Mouse (Mus musculus): ENCODE data around the gene Lrrc10.
A peak's percentile ranks its signal among the peaks of the same experiment; 100 is the strongest.
"Not testable (repeated sequence)": the region's sequence is repeated elsewhere in the genome, so short reads cannot be mapped to it uniquely, and the experiment has no call there.

The Lrrc10 gene

DNA sequence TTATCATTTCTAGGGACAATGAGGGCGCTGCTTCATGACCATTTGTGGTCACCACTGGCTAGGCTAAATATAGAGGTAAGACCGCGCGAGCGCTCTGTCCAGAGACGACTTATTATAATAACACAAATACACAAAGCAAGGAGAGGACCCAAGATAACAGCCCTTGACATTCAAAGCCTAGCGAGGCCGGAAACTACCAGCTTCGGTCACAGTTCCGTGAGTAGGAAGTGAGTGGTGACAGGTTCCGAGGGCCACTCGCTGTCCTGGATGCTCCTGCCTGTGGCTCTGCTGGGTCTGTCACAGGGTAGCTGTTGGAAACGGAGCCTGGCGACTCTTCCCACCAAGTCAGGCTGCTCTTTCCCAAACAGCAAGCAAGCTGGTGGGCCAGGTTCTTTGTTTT is 2.8 kb upstream of the Lrrc10 start:
- DNase-seq (ENCODE audit: extremely low read depth, insufficient read length, low spot score), result no peak

DNA sequence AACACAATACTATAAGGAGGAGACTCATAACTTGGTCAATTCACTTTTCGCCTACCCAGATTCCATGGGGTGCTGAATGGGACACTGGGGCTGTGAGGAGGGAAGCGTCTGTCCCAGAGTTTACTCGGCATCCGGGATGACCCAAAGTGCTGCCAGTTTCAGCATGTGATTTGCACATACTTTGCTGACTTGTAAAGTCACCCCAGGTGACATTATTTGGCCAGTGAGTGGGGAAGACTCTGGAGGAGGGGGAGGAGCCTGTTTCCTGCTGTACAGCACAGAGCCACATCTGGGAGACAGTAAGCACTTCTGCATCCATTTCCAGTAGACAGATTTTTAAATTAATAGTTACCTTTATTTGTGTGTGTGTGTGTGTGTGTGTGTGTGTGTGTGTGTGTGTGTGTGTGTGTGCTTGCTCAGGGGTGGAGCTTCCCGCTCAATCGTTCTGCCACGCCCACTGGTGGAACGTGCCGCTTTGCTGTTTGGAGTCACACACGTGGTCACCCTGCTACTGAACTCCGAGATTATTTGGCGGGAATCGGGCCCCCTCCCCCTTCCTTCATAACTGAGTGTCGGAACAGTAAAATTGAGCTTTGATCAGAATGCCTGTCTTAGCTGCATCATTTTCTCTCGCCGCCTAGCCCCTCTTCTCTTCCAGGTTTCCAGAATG is 1.5 kb upstream of the Lrrc10 start:
- DNase-seq (ENCODE audit: extremely low read depth, insufficient read length, low spot score), result not testable (repeated sequence)

GRCm38 (mm10) chr10:117049253-117049652 is 4.1 kb downstream of the Lrrc10 start:
- no peak for DNase-seq (ENCODE audit: extremely low read depth, insufficient read length, low spot score)

GRCm38 (mm10) chr10:117049961-117050597 is 4.9 kb downstream of the Lrrc10 start:
- DNase-seq (ENCODE audit: extremely low read depth, insufficient read length, low spot score), result no peak

GRCm38 (mm10) chr10:117055668-117056067 is 10.5 kb downstream of the Lrrc10 start:
- no peak for DNase-seq (ENCODE audit: extremely low read depth, insufficient read length, low spot score)

- no peak for DNase-seq (ENCODE audit: extremely low read depth, insufficient read length, low spot score)
Measured at GRCm38 (mm10) chr10:117062894-117063253, 17.7 kb downstream of the Lrrc10 start.

DNA sequence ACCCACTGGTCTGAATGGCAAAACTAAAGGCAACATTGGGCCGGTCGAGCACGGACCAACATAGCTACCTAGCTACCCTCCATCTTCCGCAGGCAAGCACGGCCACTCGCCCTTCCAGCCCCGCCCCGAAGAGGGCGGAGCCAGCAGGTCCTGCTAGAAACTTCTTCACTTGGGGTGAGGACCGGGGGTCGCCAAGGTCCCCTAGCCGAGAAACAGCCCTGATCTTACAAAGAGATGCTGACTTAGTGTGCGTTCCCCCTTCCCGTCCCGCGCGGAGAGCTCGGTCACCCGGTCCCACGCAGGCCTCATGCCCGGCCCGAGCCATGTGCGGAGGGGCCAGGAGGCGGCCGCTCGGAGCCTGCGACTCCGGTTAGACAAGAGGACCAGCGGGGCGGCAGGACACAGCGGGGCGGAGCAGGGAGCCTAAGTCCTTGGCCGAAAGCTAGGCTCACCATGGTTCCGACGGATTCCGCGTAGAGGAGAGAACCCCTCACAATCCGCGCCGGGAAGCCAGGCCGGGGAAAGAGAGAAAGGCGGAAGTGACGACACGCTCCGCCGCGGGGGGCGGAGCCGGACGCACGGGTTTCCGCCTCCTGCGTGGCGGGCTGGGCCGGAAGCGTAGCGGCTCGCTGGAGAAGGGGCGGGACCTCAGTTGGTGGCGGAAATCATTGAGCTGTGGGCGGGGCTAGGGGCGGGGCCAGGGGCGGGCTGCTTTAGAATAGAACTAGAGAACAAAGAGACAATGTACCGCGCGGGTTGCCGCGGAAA is 18.3 kb downstream of the Lrrc10 start, which contains the start of gene Cct2:
Cct2 (minus strand) TSS at position 561 of the 768 bp plus-strand sequence.
- peak; percentile 98 for DNase-seq (ENCODE audit: extremely low read depth, insufficient read length, low spot score)

DNA sequence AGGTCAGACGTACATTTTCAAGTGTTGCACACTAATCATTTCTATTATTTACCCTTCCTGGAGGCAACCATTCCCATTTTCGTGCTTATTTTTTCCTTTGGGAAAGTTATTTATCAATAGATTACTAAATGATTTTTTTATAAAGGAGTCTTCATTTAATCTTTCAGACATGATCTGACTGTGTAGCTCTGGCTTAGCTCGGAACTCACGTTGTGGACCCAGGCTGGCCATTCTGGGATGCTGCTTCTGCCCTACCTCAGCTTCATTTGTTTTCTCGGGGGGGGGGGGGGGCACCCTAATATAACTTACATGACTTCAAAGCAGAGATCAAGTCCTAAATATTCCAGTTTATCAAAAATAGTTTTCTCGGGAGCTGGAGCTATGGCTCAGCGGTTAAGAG is 18.9 kb downstream of the Lrrc10 start:
- no peak for DNase-seq (ENCODE audit: extremely low read depth, insufficient read length, low spot score)

DNA sequence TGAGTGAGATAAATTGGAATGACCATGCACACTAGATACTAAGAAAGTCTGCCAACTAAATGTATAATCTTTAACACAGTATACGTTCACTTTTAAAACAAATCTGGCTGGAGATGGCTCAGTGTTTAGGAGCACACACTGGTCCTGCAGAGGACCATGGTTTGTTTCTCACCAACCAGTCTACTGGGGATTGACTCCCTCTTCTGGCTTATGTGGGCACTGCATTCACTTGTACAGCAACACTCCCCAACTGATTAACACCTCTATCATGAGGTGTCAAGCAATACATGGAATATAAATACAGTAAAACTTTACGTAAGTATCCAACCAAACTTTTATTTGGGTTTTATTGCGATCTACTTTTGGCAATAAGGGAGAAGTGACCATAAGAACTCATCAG is 24.0 kb downstream of the Lrrc10 start:
- no peak for DNase-seq (ENCODE audit: extremely low read depth, insufficient read length, low spot score)

GRCm38 (mm10) chr10:117072191-117072888 is 27.2 kb downstream of the Lrrc10 start:
- DNase-seq (ENCODE audit: extremely low read depth, insufficient read length, low spot score), result no peak

DNA sequence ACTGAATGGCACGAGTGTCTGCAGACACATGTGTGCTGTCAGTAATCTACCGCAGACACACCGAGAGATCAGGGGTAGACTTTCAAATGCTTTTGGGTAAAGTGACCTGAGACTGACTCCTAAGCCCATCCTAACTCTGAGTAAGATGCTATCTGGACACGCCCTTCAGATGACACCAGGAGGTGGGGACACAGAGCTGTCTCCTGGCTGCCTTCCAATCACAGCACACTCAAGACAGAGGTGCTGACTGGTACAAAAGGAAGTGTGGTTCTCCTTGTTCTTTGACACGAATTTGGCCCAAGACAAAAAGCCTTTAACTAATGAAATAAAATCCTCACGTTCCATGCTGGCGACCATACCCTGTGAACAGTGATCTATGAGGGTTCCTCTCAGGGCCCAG is 28.0 kb downstream of the Lrrc10 start:
- no peak for DNase-seq (ENCODE audit: extremely low read depth, insufficient read length, low spot score)

- DNase-seq (ENCODE audit: extremely low read depth, insufficient read length, low spot score), result no peak
Measured at GRCm38 (mm10) chr10:117078284-117078683, 33.1 kb downstream of the Lrrc10 start.

DNA sequence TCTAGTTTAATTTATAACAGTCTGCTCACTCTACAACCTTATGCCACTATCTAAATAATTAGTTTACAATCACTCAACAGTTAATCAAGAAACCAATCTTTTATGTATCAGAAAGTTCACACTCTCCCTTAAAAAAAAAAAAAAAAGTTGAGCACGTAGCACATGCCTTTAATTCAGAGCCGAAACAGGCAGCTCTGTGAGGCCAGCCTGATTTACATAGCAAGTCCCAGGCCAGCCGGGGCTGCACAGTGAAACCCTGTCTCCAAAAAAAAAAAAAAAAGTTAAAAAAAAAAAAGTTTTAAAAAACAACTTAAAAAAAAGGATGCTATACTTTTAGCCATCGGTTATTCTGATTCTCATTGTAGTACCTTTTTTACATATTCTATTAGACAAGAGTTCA is 36.2 kb downstream of the Lrrc10 start:
- no peak for DNase-seq (ENCODE audit: extremely low read depth, insufficient read length, low spot score)

DNA sequence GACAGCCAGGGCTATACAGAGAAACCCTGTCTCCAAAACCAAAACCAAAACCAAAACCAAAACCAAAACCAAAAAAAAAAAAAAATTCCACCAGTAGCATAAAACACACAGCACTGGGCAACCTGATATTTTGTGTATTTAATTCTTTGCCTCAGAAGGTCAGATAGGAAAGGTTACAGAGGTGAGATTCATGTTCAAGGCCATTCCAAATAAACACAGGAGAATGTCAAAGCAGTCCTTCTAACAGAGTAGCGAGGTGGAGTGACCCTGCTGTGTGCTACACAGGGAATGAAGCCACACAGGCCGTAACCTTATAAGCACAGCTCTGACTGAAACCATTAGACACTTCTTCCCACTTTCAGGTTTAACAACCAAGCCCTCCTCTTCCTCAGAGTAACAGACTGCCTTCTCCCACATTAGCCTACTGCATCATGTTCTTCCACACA is 36.8 kb downstream of the Lrrc10 start:
- DNase-seq (ENCODE audit: extremely low read depth, insufficient read length, low spot score), result no peak

- DNase-seq (ENCODE audit: extremely low read depth, insufficient read length, low spot score), result no peak
Measured at GRCm38 (mm10) chr10:117089628-117090027, 44.5 kb downstream of the Lrrc10 start.

DNA sequence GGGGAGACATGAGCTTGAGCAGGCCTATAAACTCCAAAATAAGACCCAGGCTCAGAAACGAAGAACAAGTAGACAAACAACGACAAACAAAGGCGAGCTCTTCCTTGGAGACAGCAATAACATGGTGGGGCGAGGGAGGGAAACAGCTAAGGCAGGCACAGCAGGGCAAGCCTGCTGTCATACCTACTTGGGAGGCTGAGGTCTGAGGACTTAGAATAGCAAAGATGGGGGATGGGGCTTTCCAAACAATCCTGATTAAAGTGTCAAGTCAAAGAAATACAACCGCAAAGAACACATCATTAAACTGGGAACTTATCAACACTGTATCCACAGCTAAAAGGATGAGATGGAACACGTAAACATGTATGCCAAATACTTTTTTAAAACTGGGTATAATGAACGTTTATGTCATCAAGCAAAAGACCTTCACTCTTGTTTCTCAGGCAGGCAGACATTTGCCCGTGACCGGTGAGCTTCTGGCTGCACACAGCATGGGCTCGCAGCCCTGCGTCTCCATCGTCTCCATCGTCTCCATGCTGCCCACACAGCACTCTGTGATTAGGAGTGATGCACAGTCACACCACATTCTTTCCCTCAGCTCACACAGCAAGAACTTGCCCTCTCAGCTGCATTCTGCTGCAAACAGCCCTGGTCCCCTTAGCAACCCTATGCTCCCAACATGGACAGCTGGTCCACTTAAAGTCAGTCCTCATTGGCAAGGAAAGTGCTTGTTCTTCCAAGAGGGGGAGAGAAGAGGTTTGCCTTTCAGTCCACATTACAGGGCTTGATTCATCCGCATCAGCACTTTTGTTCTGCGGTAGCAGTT is 49.6 kb downstream of the Lrrc10 start:
- no peak for DNase-seq (ENCODE audit: extremely low read depth, insufficient read length, low spot score)

- no peak for DNase-seq (ENCODE audit: extremely low read depth, insufficient read length, low spot score)
Measured at GRCm38 (mm10) chr10:117096096-117096495, 51.0 kb downstream of the Lrrc10 start.

Data from 3134 (cell line).